Mouse (Mus musculus) cerebellum, postnatal 25 days (tissue): ENCODE data around the gene A130010J15Rik.

Experiments used
- DNase-seq, 2 experiments: peaks; one replicate each; pipeline ENCODE4 v3.0.0; 2021; ENCODE audit warnings: mixed read lengths in 2 of 2

The A130010J15Rik gene

DNA sequence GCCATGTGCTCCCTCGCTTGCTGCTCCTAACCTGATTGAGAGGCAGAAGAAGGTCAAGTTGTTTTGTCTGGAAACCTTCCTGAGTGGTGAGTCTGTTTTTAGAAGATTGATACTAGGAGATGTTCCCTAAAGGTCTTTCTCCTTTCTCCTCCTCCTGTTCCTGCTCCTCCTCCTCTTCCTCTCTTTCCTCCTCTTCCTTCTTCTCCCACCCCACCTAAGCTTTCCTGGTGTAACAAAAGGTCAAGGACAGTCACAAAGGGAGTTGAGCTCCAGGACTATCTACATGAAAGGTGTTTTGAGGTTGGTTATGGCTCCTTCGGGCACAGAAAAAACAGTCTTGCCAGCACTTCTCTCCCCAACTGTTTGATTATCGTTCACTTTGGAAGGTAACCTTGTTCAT is at the start of gene A130010J15Rik:
Gene A130010J15Rik (plus strand): TSS at position 301 of the 400 bp plus-strand sequence.
- no peak for DNase-seq

GRCm38 (mm10) chr1:193122793-193123192 is 45.1 kb upstream of the A130010J15Rik start:
- no peak for DNase-seq

DNA sequence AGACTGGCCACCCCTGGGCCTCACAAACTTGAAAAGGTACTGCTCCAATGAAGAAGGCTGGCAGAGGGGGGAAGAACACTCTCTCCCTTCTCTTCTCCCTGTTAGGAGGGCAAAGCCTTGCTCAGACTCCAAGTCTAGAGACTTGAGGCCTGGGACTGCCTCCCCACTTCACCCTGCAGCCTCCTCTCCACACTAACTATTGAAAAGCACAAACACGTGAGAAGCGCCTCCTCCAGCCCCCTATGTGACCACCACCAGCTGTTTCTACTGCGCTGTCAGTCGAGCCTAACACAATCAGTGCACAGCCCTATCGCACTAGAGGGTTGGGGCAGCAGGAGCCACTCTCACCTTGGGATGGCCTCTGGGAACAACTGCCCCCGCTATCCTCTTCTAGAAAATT is 44.6 kb upstream of the A130010J15Rik start:
- DNase-seq, result no peak

GRCm38 (mm10) chr1:193125835-193126234 is 42.0 kb upstream of the A130010J15Rik start:
- no peak for DNase-seq

GRCm38 (mm10) chr1:193128055-193128454 is 39.8 kb upstream of the A130010J15Rik start:
- no peak for DNase-seq

DNA sequence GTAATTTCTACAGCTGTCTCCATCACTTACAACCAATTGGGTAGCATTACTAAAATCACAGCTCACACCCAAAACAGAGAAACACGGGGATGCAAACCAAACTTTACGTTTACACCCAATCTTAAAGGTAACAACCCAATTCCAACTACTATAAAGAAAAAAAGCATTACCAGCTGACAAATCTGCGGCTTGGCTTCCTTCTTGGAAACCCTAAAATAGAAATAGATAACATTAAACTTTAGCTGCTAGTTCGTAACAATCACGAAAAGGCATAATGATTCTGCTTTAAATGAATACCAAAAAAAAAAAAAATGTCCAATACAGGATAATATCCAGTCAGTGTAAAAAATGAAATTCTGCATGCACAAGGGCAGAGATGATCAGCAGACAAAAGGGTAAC is 38.5 kb upstream of the A130010J15Rik start:
- no peak for DNase-seq

DNA sequence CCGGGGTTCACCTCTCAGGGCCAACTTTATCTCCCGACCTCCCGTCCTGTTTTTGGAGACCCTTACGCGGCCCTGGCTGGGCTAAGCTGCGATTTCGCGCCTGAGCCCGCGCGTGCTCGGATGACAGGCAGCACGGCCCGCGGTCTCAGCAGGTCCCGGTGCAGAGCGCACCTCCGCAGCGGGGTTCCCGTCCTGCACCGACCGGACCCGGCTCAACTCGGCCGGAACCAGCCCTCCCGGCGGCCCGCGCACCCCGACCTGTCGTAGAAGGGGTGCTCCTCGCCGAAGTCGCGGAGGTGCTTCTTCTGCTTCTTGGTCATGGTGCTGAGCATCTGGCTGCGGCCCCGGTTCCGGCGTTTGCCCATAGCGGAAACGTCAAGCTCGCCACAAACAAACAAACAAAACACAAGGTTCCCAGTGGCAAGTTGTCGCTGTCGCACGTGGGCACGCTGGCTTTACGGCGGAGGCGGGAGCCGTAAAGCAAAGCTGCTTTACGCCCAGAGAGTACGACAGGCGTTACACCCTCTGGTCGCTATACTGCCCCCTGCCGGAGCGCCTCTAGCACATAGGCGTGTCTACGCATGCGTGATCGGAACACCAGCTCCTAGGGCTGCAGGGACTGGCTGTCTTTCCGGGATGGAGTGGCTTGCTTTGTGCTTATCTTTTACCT is 37.9 kb upstream of the A130010J15Rik start, which contains the start of gene Diexf:
Gene Diexf (minus strand): TSS at position 487 of the 670 bp plus-strand sequence.
- peak; percentile 98 to 100 for DNase-seq

DNA sequence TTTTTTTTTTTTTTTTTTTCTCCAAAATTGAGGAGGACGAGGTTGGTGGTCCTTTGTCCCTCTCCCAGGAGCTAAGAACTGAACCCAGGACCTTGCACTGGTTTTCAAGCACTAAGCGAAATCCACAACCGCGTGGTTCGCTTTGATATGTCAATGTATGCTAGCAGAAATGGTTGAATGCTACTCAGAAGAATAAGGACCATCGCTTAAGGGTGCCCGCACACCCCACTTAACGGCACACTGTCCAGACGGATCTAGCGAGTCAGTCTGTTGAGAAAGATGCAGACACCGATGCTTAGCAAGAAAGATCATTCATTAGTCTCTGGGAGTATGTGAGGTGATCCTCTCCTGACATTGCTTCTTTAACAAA is 37.4 kb upstream of the A130010J15Rik start:
- DNase-seq, result no peak

DNA sequence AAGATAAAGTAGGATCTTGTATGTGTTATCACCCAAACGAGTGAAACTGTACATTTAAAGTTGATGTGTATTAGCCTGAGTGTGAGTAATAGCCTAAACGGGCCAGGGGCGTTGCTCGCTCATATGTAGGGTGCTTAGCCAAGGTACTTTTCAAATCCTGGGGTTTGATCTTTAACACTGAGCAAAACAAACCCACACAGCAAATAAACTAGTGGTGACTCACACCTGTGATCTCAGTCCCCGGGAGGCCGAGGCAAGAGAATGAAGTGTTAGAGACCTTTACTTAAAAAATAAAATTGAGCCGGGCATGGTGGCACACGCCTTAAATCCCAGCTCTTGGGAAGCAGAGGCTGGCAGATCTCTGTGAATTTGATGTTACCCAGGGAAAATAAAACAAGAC is 37.0 kb upstream of the A130010J15Rik start:
- no peak for DNase-seq

- no peak for DNase-seq
Observed at GRCm38 (mm10) chr1:193131311-193131948, 36.4 kb upstream of the A130010J15Rik start.

DNA sequence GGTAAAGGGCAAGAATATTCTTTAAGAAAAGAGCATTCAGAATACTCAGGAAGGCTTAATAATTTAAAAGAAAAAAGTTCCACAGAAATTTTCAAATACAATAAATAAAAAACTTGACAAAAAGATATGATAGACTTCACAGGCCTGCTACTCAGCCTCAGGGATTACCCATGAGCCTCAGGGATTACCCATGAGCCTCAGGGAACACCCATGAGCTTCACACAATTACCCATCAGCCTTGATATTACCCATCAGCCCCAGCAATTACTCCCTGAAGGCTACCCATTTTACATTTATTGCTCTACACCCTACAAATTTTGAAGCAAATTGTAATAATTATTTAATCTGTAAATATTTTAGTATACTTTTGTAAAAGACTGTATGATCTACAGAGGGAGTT is 35.5 kb upstream of the A130010J15Rik start:
- DNase-seq, result no peak

DNA sequence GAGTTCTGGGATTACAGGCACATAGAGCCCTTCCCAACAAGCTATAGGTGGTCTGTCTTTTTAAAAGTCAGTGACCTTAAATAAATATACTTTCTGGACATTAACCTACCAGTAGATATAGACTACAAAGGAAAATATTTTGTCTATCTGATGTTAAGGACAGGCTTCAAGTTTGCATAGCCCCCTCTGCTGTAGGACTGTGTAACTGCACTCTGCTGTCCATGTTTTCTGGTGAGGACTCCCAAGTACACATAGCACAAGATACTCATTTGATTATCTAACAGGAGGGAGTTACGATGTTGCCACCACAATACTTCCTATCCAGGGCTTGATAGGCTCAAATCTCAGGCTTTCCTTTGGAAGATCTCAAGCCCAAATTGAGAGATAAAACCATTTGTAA is 34.1 kb upstream of the A130010J15Rik start:
- no peak for DNase-seq

DNA sequence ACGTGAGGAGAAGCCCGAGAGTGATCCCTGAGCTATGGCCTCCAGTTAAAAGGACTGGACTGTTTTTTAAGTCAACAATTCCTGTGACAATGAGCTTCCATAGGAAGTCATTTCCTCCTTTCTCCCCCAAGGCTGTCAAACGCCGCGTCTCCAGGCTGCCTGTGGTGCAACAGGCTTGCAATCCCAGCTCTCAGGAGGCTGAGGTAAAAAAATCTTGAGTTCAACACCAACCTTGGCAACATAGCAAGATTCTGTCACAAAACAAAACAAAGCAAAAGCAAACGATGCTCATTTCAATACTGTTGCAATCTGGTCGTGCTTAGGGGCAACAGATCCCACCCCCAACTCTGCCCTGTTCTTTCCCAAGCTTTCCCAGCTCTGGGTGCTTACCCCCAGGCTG is 29.8 kb upstream of the A130010J15Rik start:
- DNase-seq, result no peak

DNA sequence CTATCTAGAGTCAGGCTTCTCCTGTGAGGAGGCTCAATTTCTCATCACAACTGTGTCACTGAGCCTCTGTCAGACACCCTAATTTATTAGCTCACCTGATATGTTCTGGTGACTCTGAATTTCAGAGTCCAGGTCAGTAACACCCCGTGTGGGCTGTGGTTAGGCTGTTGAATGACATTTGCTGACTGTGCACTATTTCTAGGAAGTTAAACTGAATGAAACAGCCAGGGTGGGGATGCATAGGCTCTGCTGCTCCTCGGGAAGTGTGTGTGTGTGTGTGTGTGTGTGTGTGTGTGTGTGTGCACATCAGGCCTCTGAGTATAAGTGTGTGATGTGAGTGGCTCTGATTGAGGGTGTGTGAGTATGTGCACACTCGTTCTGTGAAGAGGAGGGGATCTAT is 29.2 kb upstream of the A130010J15Rik start:
- no peak for DNase-seq

GRCm38 (mm10) chr1:193141118-193141517 is 26.7 kb upstream of the A130010J15Rik start:
- no peak for DNase-seq

DNA sequence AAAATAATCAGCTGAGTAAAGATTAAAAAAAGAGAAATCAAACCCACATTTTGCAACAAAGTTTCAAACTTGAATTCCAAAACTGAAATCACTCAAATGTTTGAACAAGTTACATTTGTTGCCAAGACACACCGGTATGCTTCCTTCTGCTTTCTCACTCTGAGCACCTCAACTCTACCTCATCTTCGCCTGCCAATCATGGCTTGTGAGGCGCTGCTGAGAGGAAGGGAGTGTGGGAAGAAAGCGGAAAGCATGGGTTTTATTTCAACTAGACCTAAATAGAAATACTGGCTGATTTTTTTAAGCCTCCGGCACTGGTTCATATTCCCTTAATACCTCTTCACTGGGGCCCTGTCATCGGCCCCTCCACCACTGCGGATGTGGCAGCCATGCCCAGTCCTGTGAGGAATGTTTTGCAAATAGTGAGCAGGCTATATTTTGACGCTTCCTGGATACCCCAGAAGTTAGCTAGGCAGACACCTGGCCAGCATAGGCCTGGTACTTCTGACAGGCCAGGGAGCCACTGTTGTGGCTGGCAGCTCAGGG is 25.3 kb upstream of the A130010J15Rik start:
- no peak for DNase-seq

- DNase-seq, result peak in 1 of 2 experiments; percentile 38
Observed at GRCm38 (mm10) chr1:193144516-193144915, 23.3 kb upstream of the A130010J15Rik start.

DNA sequence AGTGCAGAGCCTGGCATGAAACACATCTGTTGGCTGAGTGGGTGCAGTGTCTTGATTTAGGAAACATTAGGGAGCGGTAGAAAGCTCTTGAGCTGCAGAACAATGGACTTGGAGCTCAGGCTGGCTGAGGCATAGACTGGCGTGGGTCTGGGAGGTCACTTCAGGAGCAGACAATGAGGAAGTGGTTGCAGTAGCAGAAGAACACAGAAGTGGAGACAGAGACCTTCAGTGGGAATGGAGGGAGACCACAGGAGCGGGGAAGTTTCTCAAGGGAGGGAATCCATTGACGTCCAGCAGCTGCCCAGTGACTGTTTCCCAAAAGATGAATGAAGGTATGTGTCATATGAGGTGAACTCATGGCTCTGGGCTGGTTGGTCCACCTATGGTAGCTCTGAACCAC is 22.7 kb upstream of the A130010J15Rik start:
- DNase-seq, result no peak

DNA sequence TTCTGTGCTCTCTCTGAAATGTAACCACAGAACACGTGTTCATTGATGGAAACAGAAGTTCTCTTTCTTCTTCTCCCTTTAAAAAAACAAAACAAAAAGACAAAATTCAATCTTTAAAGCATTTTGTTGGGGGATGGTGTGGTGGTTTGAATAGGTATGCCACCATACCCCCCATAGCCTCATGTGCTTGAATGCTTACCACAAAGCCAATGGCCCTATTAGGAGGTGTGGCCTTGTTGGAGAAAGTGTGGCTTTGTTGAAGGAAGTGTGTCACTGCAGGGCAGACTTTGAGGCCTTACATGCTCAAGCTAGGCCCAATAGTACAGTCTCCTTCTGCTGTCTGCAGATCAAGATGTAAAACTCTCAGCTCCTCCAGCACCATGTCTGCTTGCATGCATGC is 21.4 kb upstream of the A130010J15Rik start:
- DNase-seq, result no peak

GRCm38 (mm10) chr1:193149231-193149630 is 18.6 kb upstream of the A130010J15Rik start:
- DNase-seq, result peak in 1 of 2 experiments; percentile 23

GRCm38 (mm10) chr1:193151134-193151533 is 16.7 kb upstream of the A130010J15Rik start:
- no peak for DNase-seq

DNA sequence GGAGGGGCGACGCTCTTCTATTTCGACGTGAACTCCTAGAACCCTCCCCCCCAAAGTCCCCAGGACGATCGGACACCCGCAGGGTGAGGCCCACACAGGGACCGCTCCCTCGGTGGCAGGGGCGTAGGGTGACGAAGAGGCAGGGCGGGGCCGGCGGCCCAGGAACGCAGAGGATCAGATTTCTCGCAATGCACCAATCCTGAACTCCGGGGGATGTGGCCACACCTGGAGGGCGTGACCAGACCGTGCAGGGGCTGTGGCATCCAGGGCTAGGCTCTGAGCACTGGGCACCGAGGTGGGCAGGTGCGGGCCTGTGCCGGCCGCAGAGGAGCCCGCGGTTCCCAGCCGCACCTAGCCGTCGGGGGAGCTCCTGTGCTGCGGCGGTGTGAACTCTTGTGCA is 15.0 kb upstream of the A130010J15Rik start, which contains the start of gene Irf6:
Gene Irf6 (plus strand): TSS at position 240 of the 400 bp plus-strand sequence.
- no peak for DNase-seq

- no peak for DNase-seq
Observed at GRCm38 (mm10) chr1:193153561-193153960, 14.3 kb upstream of the A130010J15Rik start.
